Mouse (Mus musculus) heart, embryonic 13.5 days (tissue): ENCODE measurements at regions not wholly inside any gene's neighbourhood (a gene's known extent, or its start where the extent isn't known, plus 50 kb on each side); places are given as distances from the start of the nearest gene placed in this dataset.
A peak's percentile ranks its signal among the peaks of the same experiment; 100 is the strongest.

Source experiments
- ATAC-seq: fragments of 200-750 bp; cut with Nextera tagmentation; 2 replicates; pipeline ENCODE4 v1.8.0; 2017; ENCODE audit warnings: moderate TSS enrichment; ENCODE audit not compliant: insufficient number of reproducible peaks, low FRiP score, low TSS enrichment; ENCODE audit errors: extremely low read depth
- H3K27ac ChIP-seq: fragments of 300-500 bp; sonication (generic); replicated peaks from 2 replicates; pipeline ENCODE4 v1.5.1; 2015; ENCODE audit warnings: moderate library complexity, mild to moderate bottlenecking, inconsistent platforms
- H3K27me3 ChIP-seq: fragments of 300-500 bp; sonication (generic); replicated peaks from 2 replicates; pipeline ENCODE4 v1.6.1; 2015; ENCODE audit warnings: mild to moderate bottlenecking, inconsistent platforms
- H3K36me3 ChIP-seq: fragments of 300-500 bp; sonication (generic); 2 replicates; pipeline ENCODE4 v1.6.1; 2015; ENCODE audit warnings: mild to moderate bottlenecking, inconsistent platforms
- H3K4me1 ChIP-seq: fragments of 300-500 bp; sonication (generic); 2 replicates; pipeline ENCODE4 v1.6.1; 2015; ENCODE audit warnings: inconsistent platforms
- H3K4me2 ChIP-seq: fragments of 300-500 bp; sonication (generic); 2 replicates; pipeline ENCODE4 v1.6.1; 2015; ENCODE audit warnings: inconsistent platforms, mild to moderate bottlenecking, moderate library complexity
- H3K4me3 ChIP-seq: fragments of 300-500 bp; sonication (generic); 2 replicates; pipeline ENCODE4 v1.5.1; 2015; ENCODE audit warnings: moderate library complexity, mild to moderate bottlenecking, inconsistent platforms
- H3K9ac ChIP-seq: fragments of 300-500 bp; sonication (generic); 2 replicates; pipeline ENCODE4 v1.6.1; 2015; ENCODE audit warnings: inconsistent platforms, mild to moderate bottlenecking, moderate library complexity
- H3K9me3 ChIP-seq: fragments of 300-500 bp; sonication (generic); 2 replicates; pipeline ENCODE4 v1.6.1; 2016; ENCODE audit warnings: inconsistent platforms
- WGBS: fragments of 180-500 bp; shearing (Covaris S2); methylation state at CpG from one replicate; pipeline ENCODE4 v1.1.7; 2015; ENCODE audit warnings: mixed read lengths; 5-methylcytosine and 5-hydroxymethylcytosine counted together

DNA sequence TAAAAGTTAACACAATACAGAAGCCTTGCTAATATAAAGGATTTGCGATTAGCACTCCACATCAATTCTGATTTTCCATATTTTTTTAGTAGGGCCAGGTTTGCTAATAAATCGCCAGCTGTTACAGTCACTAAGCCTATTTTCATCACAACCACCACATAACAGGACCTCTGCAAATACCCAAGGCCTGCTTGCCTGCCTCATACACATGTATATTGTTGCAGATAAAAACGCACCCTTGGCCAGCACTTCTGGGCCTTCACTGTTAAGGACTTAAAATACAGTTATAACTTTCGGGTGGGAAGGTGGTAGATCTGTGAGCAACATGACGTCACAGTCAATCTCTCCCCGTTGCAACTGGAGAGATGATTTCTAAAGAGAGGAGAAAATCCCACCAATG is 197.7 kb upstream of the Eya4 start:
- H3K4me2 ChIP-seq, result no peak overlapping the region

DNA sequence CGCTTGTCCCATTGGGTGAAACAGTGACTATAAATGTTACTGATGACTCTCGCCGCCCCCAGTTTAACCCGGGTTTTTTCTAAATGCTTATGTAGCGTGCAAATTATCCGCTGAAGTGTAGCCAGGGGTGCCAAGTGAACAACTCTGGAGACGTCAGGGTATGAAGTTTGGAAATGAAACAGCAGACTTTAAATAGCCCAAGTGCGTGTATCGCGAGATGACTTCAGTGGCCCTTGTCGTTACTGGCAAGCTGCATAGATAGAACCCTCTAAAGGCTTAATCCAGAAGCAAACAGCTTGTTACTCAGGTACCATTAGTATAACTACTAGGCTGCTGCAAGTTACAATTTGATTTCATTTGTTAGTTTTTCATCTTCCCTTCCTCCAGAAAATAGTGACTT is 192.1 kb upstream of the Eya4 start:
- no peak for ATAC-seq
- Histone ChIP-seq H3K9ac (no peak overlapping the region), H3K4me2 (peak overlapping the region; percentile 26), H3K36me3 (no peaks in the 10 kb centered on the region), H3K4me3 (no peak overlapping the region; the same call in 1 of the 2 replicates), H3K27me3 (no peaks in the 10 kb centered on the region), H3K9me3 (no peaks in the 10 kb centered on the region), H3K27ac (no peak overlapping the region), H3K4me1 (no peaks in the 10 kb centered on the region)
- whole genome bisulfite sequencing, result 60% methylated on average over 11 of the region's 11 CpGs

More for the DNA sequence above, 197.7 kb upstream of the Eya4 start:
- no peak overlapping the region for H3K27ac ChIP-seq
- 67% methylated on average over 6 of the region's 6 CpGs for WGBS
- no peaks in the 10 kb centered on the region for H3K9me3 ChIP-seq
- no peaks in the 10 kb centered on the region for H3K36me3 ChIP-seq
- H3K27me3 ChIP-seq, result no peaks in the 10 kb centered on the region
- no peak overlapping the region for H3K9ac ChIP-seq
- no peak overlapping the region for H3K4me3 ChIP-seq
- ATAC-seq, result no peak
- peaks cover 11% of the 10 kb centered on the region; the same call in 1 of the 2 replicates for H3K4me1 ChIP-seq

DNA sequence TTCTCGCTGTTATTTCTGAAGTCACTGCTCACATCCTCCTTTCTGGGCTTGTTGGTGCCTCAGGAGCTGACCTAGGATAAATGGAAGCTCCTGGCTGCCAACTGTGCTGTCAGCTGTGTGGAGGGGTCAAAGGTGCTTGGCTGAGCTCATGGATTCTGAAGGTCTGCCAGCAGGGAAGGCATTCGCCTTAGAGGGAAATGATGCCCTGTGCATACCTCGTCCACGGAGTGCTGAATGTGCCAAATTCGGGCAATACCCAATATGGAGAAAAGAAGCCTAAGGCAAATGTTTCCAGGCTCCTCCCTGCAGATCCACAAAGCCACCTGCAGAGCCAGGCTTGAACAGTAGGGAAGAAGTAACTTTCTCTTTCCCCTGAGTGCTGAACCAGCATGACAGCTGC is 191.3 kb upstream of the Eya4 start:
- H3K4me2 ChIP-seq, result peak overlapping the region; percentile 26; the same call in 1 of the 2 replicates
- no peak for ATAC-seq
- no peaks in the 10 kb centered on the region for H3K27me3 ChIP-seq
- H3K27ac ChIP-seq, result no peak overlapping the region
- no peaks in the 10 kb centered on the region for H3K4me1 ChIP-seq
- no peak overlapping the region for H3K4me3 ChIP-seq
- H3K9ac ChIP-seq, result no peak overlapping the region
- no peaks in the 10 kb centered on the region for H3K9me3 ChIP-seq
- WGBS, result 51% methylated on average over 5 of the region's 5 CpGs
- H3K36me3 ChIP-seq, result no peaks in the 10 kb centered on the region

DNA sequence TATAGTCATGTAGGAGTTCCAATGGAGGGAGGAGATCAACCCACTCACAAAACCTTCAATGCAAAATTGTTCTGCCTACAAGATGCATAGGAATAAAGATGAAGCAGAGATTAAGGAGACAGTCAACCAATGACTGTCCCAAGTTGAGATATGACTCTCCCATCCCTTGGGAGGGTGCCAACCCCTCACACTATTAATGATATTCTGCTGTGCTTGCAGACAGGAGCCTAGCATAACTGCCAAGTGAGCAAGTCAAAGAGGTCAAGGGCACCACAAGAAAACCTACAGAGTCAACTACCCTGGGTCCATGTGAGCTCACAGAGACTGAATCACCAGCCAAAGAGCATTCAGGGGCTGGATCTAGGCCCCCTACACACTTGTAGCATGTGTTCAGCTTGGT is 184.1 kb upstream of the Eya4 start:
- Histone ChIP-seq H3K4me2 (no peak overlapping the region), H3K4me1 (no peaks in the 10 kb centered on the region), H3K9me3 (no peaks in the 10 kb centered on the region), H3K4me3 (no peak overlapping the region), H3K9ac (no peak overlapping the region), H3K27me3 (no peaks in the 10 kb centered on the region), H3K27ac (no peak overlapping the region), H3K36me3 (no peaks in the 10 kb centered on the region)
- no peak for ATAC-seq

DNA sequence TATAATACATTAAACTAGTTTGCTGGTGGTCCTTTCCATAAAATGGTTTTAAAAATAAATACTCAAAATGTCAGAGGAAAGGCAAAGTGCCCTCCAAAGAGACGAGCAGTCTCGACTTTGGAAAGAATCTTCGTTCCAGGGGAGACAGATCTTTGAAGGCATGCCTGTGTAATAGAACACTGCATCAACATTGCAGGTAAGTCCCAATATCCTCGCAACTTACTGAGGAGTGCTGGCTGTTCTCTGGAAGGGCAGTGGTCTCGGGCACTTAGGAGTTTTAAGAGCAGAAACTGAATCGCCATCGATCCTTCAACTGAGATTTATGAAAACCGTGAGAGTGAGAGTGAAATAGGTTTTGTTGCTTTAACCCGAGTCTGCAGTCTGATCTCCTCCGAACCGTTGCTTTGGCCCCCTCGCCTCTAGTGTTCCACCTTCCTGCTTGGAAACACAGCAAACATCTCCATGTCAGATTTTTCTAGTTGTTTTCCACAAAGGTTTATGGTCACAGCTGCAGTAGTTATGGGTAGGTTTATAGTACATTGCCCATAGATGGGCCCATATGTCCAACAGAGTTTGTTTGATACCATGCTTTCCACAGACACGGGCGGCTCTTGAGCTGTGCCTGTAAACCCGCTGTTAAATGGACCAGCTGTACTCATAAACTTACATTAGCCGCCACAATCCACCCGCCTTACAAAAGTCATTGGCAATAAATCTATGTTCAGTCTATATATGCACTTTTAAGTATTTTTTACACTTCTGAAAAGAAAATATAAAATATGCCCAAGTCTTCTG is 181.6 kb upstream of the Eya4 start:
- no peak overlapping the region for H3K4me3 ChIP-seq
- 78% methylated on average over 17 of the region's 17 CpGs for WGBS
- H3K4me2 ChIP-seq, result no peak overlapping the region
- H3K4me1 ChIP-seq, result no peaks in the 10 kb centered on the region
- no peaks in the 10 kb centered on the region for H3K36me3 ChIP-seq
- ATAC-seq, result no peak
- H3K9me3 ChIP-seq, result no peaks in the 10 kb centered on the region
- H3K9ac ChIP-seq, result no peak overlapping the region
- no peak overlapping the region for H3K27ac ChIP-seq
- H3K27me3 ChIP-seq, result no peaks in the 10 kb centered on the region

DNA sequence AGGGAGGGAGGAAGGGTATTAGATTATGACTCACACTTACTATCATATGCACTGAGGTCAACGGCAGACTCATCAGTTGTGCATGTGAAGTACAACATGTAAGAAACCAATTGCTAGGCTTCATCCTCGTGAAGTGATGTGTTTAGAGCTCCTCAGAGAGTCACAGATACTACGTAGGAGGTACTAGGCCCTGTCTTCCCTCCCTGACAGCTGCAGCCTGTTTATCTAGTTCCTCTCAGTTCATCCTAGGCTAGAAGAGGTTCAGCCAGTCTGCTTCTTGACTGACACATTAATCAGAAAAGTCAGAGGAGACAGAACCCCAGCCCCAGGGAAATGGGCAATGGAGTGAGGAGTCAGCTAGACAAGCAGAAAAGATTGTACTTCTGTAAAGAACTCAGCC is 180.1 kb upstream of the Eya4 start:
- Histone ChIP-seq H3K27me3 (no peaks in the 10 kb centered on the region), H3K27ac (no peak overlapping the region), H3K4me2 (no peak overlapping the region), H3K4me1 (no peaks in the 10 kb centered on the region), H3K4me3 (no peak overlapping the region), H3K9me3 (no peaks in the 10 kb centered on the region), H3K36me3 (no peaks in the 10 kb centered on the region), H3K9ac (no peak overlapping the region)
- 62% methylated on average over 3 of the region's 3 CpGs for WGBS
- ATAC-seq, result no peak

DNA sequence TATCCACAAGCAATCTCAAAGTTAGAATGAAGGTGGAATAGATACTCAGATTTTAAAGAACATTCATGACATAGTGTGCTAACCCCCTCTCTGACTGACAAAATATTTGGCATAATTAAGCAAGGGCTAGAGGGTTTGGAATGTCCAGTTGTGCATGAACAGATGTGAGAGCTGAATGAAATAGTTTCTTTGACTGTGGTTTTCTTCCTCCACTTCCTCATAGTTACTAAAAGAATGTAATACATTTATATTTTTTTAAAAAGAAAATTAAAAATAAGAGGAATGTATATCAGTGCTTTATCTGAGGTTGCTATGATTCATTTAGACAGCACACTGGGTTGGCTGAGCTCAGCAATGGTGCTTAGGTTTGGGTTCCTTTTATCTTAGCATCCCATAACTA is 176.2 kb upstream of the Eya4 start:
- no peaks in the 10 kb centered on the region for H3K9me3 ChIP-seq
- H3K4me3 ChIP-seq, result no peak overlapping the region
- ATAC-seq, result no peak
- H3K4me1 ChIP-seq, result no peaks in the 10 kb centered on the region
- H3K4me2 ChIP-seq, result no peak overlapping the region
- H3K36me3 ChIP-seq, result no peaks in the 10 kb centered on the region
- H3K27ac ChIP-seq, result no peak overlapping the region
- H3K9ac ChIP-seq, result no peak overlapping the region
- no peaks in the 10 kb centered on the region for H3K27me3 ChIP-seq

DNA sequence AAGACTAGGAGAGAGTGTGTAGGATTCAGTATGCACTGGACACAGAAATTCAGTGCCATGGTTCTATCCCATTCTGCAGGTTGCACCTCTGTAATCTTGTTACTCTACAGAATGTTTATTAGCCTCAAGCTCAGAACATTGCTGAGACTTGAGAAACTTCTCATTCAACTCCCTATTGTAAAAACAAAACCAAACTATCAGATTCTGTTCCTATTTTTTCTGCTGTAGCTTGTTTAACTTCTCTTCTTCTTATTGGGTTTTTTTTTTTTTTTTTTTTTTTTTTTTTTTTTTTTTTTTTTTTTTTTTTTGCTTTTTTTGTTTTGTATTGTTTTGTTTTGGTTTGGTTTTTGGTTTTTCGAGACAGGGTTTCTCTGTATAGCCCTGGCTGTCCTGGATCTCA is 172.1 kb upstream of the Eya4 start:
- H3K9ac ChIP-seq, result no peak overlapping the region
- ATAC-seq, result no peak
- no peak overlapping the region for H3K4me3 ChIP-seq

DNA sequence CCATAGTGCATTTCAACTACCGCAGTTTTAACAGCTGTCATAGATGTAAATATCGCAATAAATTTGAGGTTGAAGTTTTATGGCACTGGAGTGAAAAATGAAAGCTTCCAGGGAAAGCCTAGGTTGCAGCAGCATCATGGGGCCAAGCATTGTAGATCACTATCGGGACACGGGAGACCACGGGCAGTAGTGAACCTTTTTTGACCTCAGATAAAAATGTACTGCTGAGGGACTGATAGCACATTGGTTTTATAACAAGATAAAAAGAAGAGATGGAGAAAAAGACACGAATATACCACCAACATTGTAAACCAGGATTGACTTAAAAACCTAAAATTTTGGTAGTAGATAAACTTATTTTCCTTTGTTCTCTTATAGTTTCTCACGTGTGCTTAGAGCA is 143.1 kb upstream of the Eya4 start:
- Histone ChIP-seq H3K27me3 (no peaks in the 10 kb centered on the region), H3K36me3 (no peaks in the 10 kb centered on the region), H3K4me3 (no peak overlapping the region), H3K4me2 (no peak overlapping the region), H3K27ac (no peak overlapping the region), H3K9ac (no peak overlapping the region), H3K4me1 (no peaks in the 10 kb centered on the region; the same call in 1 of the 2 replicates), H3K9me3 (no peaks in the 10 kb centered on the region)
- ATAC-seq, result no peak
- 69% methylated on average over 7 of the region's 7 CpGs for WGBS

More for the DNA sequence above, 172.1 kb upstream of the Eya4 start:
- no peaks in the 10 kb centered on the region for H3K4me1 ChIP-seq
- H3K4me2 ChIP-seq, result no peak overlapping the region
- no peak overlapping the region for H3K27ac ChIP-seq
- H3K36me3 ChIP-seq, result no peaks in the 10 kb centered on the region
- no peaks in the 10 kb centered on the region for H3K27me3 ChIP-seq
- WGBS, result 41% methylated on average over 1 of the region's 1 CpGs
- H3K9me3 ChIP-seq, result no peaks in the 10 kb centered on the region

DNA sequence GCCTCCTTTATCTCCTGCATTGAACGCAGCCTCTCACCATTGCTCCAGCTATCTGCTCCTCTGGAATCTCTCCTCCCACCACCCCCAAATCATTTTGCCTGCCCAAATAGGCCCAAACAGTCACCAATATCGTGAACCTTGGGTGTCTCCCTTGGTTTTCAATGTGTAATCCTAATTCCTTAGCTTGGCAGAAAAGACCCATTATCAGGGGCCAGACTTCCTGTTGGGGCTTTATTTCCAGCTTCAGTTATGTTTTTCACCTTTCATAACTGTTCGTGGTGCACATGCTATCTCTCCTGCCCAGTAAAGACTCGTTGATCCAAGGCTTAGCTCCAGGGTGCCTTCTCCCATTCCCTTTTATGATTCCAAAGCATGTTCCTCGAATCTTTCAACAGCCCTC is 142.4 kb upstream of the Eya4 start:
- Histone ChIP-seq H3K4me1 (no peaks in the 10 kb centered on the region; the same call in 1 of the 2 replicates), H3K27ac (no peak overlapping the region), H3K9me3 (no peaks in the 10 kb centered on the region), H3K36me3 (no peaks in the 10 kb centered on the region), H3K4me2 (no peak overlapping the region), H3K9ac (no peak overlapping the region), H3K4me3 (no peak overlapping the region), H3K27me3 (no peaks in the 10 kb centered on the region)
- 30% methylated on average over 5 of the region's 5 CpGs for WGBS
- ATAC-seq, result no peak

DNA sequence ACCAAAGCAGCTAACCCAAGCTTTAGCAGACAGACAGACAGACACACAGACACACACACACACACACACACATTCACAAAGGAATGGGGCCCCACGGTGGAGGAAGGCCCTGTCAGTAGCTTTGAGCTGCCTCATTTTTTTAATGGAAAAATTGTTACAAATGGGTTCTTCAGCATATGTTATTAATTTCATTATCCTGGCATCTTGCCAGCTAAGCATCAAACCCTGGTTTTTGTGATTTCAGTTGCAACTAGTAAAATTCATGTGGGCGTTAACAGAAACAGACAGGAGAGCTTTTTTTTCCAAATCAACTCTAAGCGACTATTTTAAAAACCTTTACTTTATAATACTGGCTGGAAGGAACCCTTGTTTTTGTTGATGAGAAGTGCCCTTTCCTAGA is 138.4 kb upstream of the Eya4 start:
- no peak overlapping the region for H3K9ac ChIP-seq
- ATAC-seq, result no peak
- no peaks in the 10 kb centered on the region for H3K9me3 ChIP-seq
- H3K4me1 ChIP-seq, result no peaks in the 10 kb centered on the region; the same call in 1 of the 2 replicates
- H3K27me3 ChIP-seq, result no peaks in the 10 kb centered on the region
- H3K27ac ChIP-seq, result no peak overlapping the region
- WGBS, result 63% methylated on average over 3 of the region's 3 CpGs
- no peaks in the 10 kb centered on the region for H3K36me3 ChIP-seq
- no peak overlapping the region for H3K4me2 ChIP-seq
- H3K4me3 ChIP-seq, result no peak overlapping the region

DNA sequence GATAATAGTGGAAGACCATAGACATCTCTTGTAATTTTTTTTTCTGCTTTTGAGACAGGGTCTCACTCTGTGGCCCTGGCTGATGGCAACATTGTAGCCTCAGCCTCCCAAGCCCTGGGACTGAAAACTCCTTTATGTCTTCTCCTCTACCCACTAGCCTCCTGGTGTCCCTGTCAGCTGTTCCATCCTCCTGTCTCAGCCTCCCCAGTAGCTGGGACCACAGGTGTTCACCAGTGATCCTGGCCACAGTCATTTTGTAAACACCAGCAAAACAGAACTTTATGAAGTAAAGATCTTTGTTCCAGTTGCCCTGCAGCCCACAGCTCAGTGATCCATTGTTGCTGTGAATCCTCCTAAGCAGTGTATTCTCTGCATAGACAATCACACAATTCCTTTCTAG is 129.9 kb upstream of the Eya4 start:
- no peak for ATAC-seq
- no peaks in the 10 kb centered on the region for H3K36me3 ChIP-seq
- H3K9me3 ChIP-seq, result no peaks in the 10 kb centered on the region
- H3K27ac ChIP-seq, result no peak overlapping the region
- H3K27me3 ChIP-seq, result no peaks in the 10 kb centered on the region
- H3K4me2 ChIP-seq, result no peak overlapping the region
- H3K4me1 ChIP-seq, result no peaks in the 10 kb centered on the region
- H3K9ac ChIP-seq, result no peak overlapping the region
- H3K4me3 ChIP-seq, result no peak overlapping the region
